Mouse (Mus musculus) spleen, adult 2 months (tissue): ENCODE measurements around the gene Zgrf1.

Experiments
- CTCF ChIP-seq: fragments of 200-500 bp; IDR thresholded peaks from 2 replicates; pipeline ENCODE4 v1.5.1; 2011; ENCODE audit warnings: mild to moderate bottlenecking, inconsistent platforms; ENCODE audit not compliant: insufficient read depth, insufficient read length, insufficient replicate concordance; ENCODE audit errors: extremely low read depth
- POLR2A ChIP-seq: fragments of 200-500 bp; IDR thresholded peaks from 2 replicates; pipeline ENCODE4 v1.6.1; 2011; ENCODE audit warnings: low read depth, low read length, inconsistent platforms

DNA sequence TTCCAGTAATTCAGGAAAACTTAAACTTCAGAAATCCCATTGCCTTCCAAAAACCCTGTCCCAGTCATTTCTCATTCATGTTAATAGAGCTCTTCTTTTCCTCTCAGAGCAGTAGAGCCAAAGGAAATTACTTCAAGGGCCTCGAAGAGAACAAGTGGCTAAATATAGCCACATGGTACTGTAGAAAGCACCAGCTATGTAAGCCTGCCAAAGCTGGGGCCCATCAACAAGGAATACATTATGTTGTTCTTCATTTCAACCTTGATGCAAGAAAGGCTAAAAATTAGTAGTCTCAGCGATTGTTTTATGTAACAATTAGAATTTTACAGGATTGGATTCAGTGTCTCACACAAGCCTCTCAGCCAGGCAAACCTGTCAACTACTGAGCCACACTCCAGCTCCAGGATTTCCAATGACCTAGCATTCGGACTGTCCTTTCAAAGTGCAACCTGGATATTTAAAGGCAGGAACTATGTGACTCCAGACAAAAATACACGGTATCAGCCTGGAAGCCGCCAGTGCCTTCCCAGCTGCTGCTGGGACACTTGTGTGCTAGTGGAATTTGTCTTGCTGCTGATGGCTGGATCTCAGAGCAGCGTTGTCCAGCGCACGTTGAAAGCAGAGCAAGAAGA is 28.0 kb upstream of the Zgrf1 start:
- TF ChIP-seq CTCF (no peak), POLR2A (no peak)
